Mouse (Mus musculus) kidney, adult 8-10 months (tissue): ENCODE data around the gene 1500015O10Rik.

Experiments used
- DNase-seq, 2 experiments: peaks; one replicate each; pipeline ENCODE4 v3.0.0; 2022

The 1500015O10Rik gene

GRCm38 (mm10) chr1:43730491-43730924 lies at the start of gene 1500015O10Rik:
Gene 1500015O10Rik, plus strand, starts transcription at chr1:43730602.
- DNase-seq, result peak; percentile 28 to 29

- no peak for DNase-seq
Observed at GRCm38 (mm10) chr1:43689983-43690382, 40.4 kb upstream of the 1500015O10Rik start.

GRCm38 (mm10) chr1:43690507-43690906 lies 39.9 kb upstream of the 1500015O10Rik start:
- DNase-seq, result no peak

GRCm38 (mm10) chr1:43694076-43694475 lies 36.3 kb upstream of the 1500015O10Rik start:
- no peak for DNase-seq

GRCm38 (mm10) chr1:43694851-43695545 lies 35.4 kb upstream of the 1500015O10Rik start:
- DNase-seq, result peak; percentile 76 to 81

GRCm38 (mm10) chr1:43698577-43699000 lies 31.8 kb upstream of the 1500015O10Rik start:
- peak; percentile 20 to 23 for DNase-seq

GRCm38 (mm10) chr1:43714841-43715240 lies 15.6 kb upstream of the 1500015O10Rik start:
- DNase-seq, result peak in 1 of 2 experiments; percentile 11

GRCm38 (mm10) chr1:43717967-43718366 lies 12.4 kb upstream of the 1500015O10Rik start:
- no peak for DNase-seq

GRCm38 (mm10) chr1:43718793-43719192 lies 11.6 kb upstream of the 1500015O10Rik start:
- DNase-seq, result no peak

GRCm38 (mm10) chr1:43722459-43722858 lies 7.9 kb upstream of the 1500015O10Rik start:
- DNase-seq, result no peak

GRCm38 (mm10) chr1:43732100-43732499 lies 1.7 kb downstream of the 1500015O10Rik start:
- DNase-seq, result no peak

GRCm38 (mm10) chr1:43732657-43733056 lies 2.3 kb downstream of the 1500015O10Rik start:
- DNase-seq, result no peak

- peak; percentile 13 to 53 for DNase-seq
Observed at GRCm38 (mm10) chr1:43737812-43738518, 7.6 kb downstream of the 1500015O10Rik start.

- no peak for DNase-seq
Observed at GRCm38 (mm10) chr1:43738519-43738894, 8.1 kb downstream of the 1500015O10Rik start.

GRCm38 (mm10) chr1:43754448-43755312 lies 24.3 kb downstream of the 1500015O10Rik start:
- no peak for DNase-seq

GRCm38 (mm10) chr1:43760085-43760484 lies 29.7 kb downstream of the 1500015O10Rik start:
- no peak for DNase-seq

- DNase-seq, result no peak
Observed at GRCm38 (mm10) chr1:43764481-43764880, 34.1 kb downstream of the 1500015O10Rik start.

- DNase-seq, result no peak
Observed at GRCm38 (mm10) chr1:43766328-43766727, 35.9 kb downstream of the 1500015O10Rik start.

- no peak for DNase-seq
Observed at GRCm38 (mm10) chr1:43768385-43768990, 38.1 kb downstream of the 1500015O10Rik start.

- DNase-seq, result no peak
Observed at GRCm38 (mm10) chr1:43769348-43769747, 38.9 kb downstream of the 1500015O10Rik start.

- no peak for DNase-seq
Observed at GRCm38 (mm10) chr1:43770032-43770431, 39.6 kb downstream of the 1500015O10Rik start.

- no peak for DNase-seq
Observed at GRCm38 (mm10) chr1:43772694-43773093, 42.3 kb downstream of the 1500015O10Rik start.

- peak in 1 of 2 experiments; percentile 17 for DNase-seq
Observed at GRCm38 (mm10) chr1:43774126-43774525, 43.7 kb downstream of the 1500015O10Rik start.
